Mouse (Mus musculus): ENCODE results near the gene Scyl2.

GRCm38 (mm10) chr10:89682961-89683360, 3.1 kb downstream of the Scyl2 start:
- no peak for TF ChIP-seq CTCF (IDR thresholded peaks at IDR 0.05; ENCODE audit: extremely low read depth, insufficient read depth, low read length)
- no peak for TF ChIP-seq POLR2A (IDR thresholded peaks at IDR 0.05; ENCODE audit: extremely low read depth, insufficient read depth, low read length)

All from cortical plate, adult 2 months (tissue).